In genomic region chr2:27649862-27650661, GRCm38 (mm10) we compare ENCODE assay signal across 10 mouse cellular contexts. TPM values are rescaled to one million over a fixed set of nuclear protein-coding genes. Genes with fewer than 3 reads are reported as not detected.
DNase-seq lines count a peak whose midpoint lies in the region; ATAC-seq and TF ChIP-seq lines count a peak whose summit lies in the region.
"Had no signal": no experiment of that assay in that cellular context is flagged by ENCODE, and none has a peak within 500 bp of the region (broad histone marks: within the 10 kb centered on the region; RNA-seq: fewer than 3 reads in every experiment).

No protein-coding gene starts in this region.

- TF ChIP-seq POLR2A in limb, embryonic 14.5 days (IDR thresholded peaks at IDR 0.05; ENCODE audit: borderline replicate concordance, extremely low read depth, insufficient read depth, insufficient read length), result no peak

- peak; percentile 29 for DNase-seq in adrenal gland, postnatal 14 days
- DNase-seq in adrenal gland, adult 2 months, result no peak
- DNase-seq in retina, postnatal 1 day, result peak; percentile 23
- no peak for DNase-seq in retina, embryonic 14.5 days (ENCODE audit: low spot score)
- peak; percentile 48 for DNase-seq in limb, embryonic 14.5 days (ENCODE audit: low spot score)
- DNase-seq in natural killer cell, adult 2 months (ENCODE audit: low spot score in 2 of 2), result no peak
- no peak for DNase-seq in ovary, adult 18-20 months (ENCODE audit: low spot score)
- DNase-seq: cerebellum, adult 8-10 months; gastrocnemius, postnatal 10 days had no signal

- no peaks in the 10 kb centered on the region for H3K36me3 ChIP-seq in limb, embryonic 14.5 days (ENCODE audit: control insufficient read depth, insufficient read depth, low read length)

- no peaks in the 10 kb centered on the region for H3K27me3 ChIP-seq in limb, embryonic 14.5 days (ENCODE audit: control insufficient read depth, insufficient read depth, low read length)

- H3K27ac ChIP-seq in limb, embryonic 14.5 days (replicated peaks; ENCODE audit: low read depth, low read length), result peak overlapping the region; percentile 71; the same call in 1 of the 2 replicates

- H3K9ac ChIP-seq in limb, embryonic 14.5 days (ENCODE audit: low read depth, low read length, severe bottlenecking), result no peak overlapping the region

- peaks cover 7% of the 10 kb centered on the region for H3K4me1 ChIP-seq in limb, embryonic 14.5 days (ENCODE audit: control insufficient read depth, insufficient read depth, low read length)

- ATAC-seq in limb, embryonic 14.5 days (ENCODE audit: low FRiP score, low read depth), result peak; percentile 87
- ATAC-seq in CD4-positive, CD25-positive, alpha-beta regulatory T cell, adult 4 months, result no peak

- no peaks in the 10 kb centered on the region for H3K9me3 ChIP-seq in limb, embryonic 14.5 days (ENCODE audit: control insufficient read depth, low read length)

- no peak overlapping the region for H3K4me2 ChIP-seq in limb, embryonic 14.5 days (replicated peaks; ENCODE audit: low read depth, low read length, severe bottlenecking)

- WGBS in limb, embryonic 14.5 days, result 27% methylated on average over 7 of the region's 8 CpGs

- H3K4me3 ChIP-seq in limb, embryonic 14.5 days (replicated peaks; ENCODE audit: low read length), result no peak overlapping the region

RNA-seq across cellular contexts. Expression of gene Rxra, which starts 26.2 kb away (rescaled TPM):
- 46.5 and 62.1 TPM in 2 replicates for total RNA-seq in adrenal gland, postnatal 14 days (2021)
- 10 to 100 TPM; 59.4 to 71.6 TPM for total RNA-seq in adrenal gland, adult 2 months (2021)
- 84.5 and 90.5 TPM in 2 replicates for polyA plus RNA-seq in adrenal gland, adult 2 months (2012; rRNA removed)
- polyA plus RNA-seq in limb, embryonic 14.5 days (2012; rRNA removed), result 56.8 and 80.3 TPM in 2 replicates
- polyA plus RNA-seq in limb, embryonic 14.5 days (2014; fragmentation: Nextera tagmentation; extraction: Ambion mirVana), result 13.8 and 17.0 TPM in 2 replicates
- polyA plus RNA-seq in CD4-positive, CD25-positive, alpha-beta regulatory T cell, adult 4 months (2017; shearing (Covaris generic)), result 1 to 10 TPM; 3.3 to 7.8 TPM

Comparison
In these comparisons a context has a peak if more than half of its experiments do, and no peak if none do; other contexts are left out.
1. DNase-seq: peak in adrenal gland, postnatal 14 days (single experiment), retina, postnatal 1 day (single experiment) and limb, embryonic 14.5 days (single experiment); none in adrenal gland, adult 2 months (single experiment), retina, embryonic 14.5 days (single experiment), natural killer cell, adult 2 months (0 of 2) and ovary, adult 18-20 months (single experiment).